Comparison of ENCODE assay signal across 8 mouse cellular contexts in genomic region chr14:34401135-34401534, GRCm38 (mm10). TPM values are rescaled to one million over a fixed set of nuclear protein-coding genes. Genes with fewer than 3 reads are reported as not detected.
A peak's percentile ranks its signal among the peaks of the same experiment; 100 is the strongest.
DNase-seq lines count a peak whose midpoint lies in the region; ATAC-seq lines count a peak whose summit lies in the region.

No protein-coding gene starts in this region.

- H3K4me1 ChIP-seq in heart, embryonic 12.5 days (replicated peaks) = peaks cover 9% of the 10 kb centered on the region; the same call in 1 of the 2 replicates
- H3K4me1 ChIP-seq in heart, embryonic 10.5 days = 0 out of 2 replicates have a peak, but pooled peaks cover 5% of the 10 kb centered on the region

- no peak overlapping the region for H3K27ac ChIP-seq in heart, embryonic 12.5 days (ENCODE audit: poor library complexity, severe bottlenecking)
- no peak overlapping the region for H3K27ac ChIP-seq in heart, embryonic 10.5 days

- no peaks in the 10 kb centered on the region for H3K27me3 ChIP-seq in heart, embryonic 12.5 days (replicated peaks)
- no peaks in the 10 kb centered on the region for H3K27me3 ChIP-seq in heart, embryonic 10.5 days (ENCODE audit: insufficient read depth, poor library complexity, severe bottlenecking)

- H3K36me3 ChIP-seq in heart, embryonic 12.5 days = peaks cover 81% of the 10 kb centered on the region
- peaks cover 74% of the 10 kb centered on the region for H3K36me3 ChIP-seq in heart, embryonic 10.5 days

- H3K9me3 ChIP-seq in heart, embryonic 12.5 days (replicated peaks) = no peaks in the 10 kb centered on the region
- H3K9me3 ChIP-seq in heart, embryonic 10.5 days = no peaks in the 10 kb centered on the region

- peak; percentile 78 to 93 for DNase-seq in heart, adult 18-20 months
- peak; percentile 93 for DNase-seq in adipocyte (ENCODE audit: low spot score)
- DNase-seq in cerebellum, postnatal 4 days (ENCODE audit: low spot score in 2 of 2) = peak; percentile 51 to 75
- DNase-seq in heart, embryonic 10.5 days (ENCODE audit: low spot score) = peak; percentile 84
- peak; percentile 41 to 86 for DNase-seq in layer of hippocampus, postnatal 25 days (ENCODE audit: extremely low spot score in 1 of 2, low spot score in 1 of 2)
- DNase-seq in spleen, postnatal 10 days (ENCODE audit: low spot score in 2 of 2) = peak; percentile 43 to 78

- ATAC-seq in heart, embryonic 12.5 days (ENCODE audit: insufficient number of reproducible peaks, low FRiP score) = no peak
- ATAC-seq in megakaryocyte-erythroid progenitor cell, adult 5-6 weeks (replicated peaks; ENCODE audit: low FRiP score, low TSS enrichment, poor library complexity, severe bottlenecking) = peak; percentile 99

- 57% methylated on average over 6 of the region's 6 CpGs for WGBS in heart, embryonic 12.5 days
- WGBS in heart, embryonic 10.5 days = 55% methylated on average over 6 of the region's 6 CpGs

- no peak overlapping the region for H3K9ac ChIP-seq in heart, embryonic 12.5 days

- H3K4me2 ChIP-seq in heart, embryonic 12.5 days = no peak overlapping the region

- no peak overlapping the region for H3K4me3 ChIP-seq in heart, embryonic 12.5 days
- H3K4me3 ChIP-seq in heart, embryonic 10.5 days = no peak overlapping the region

RNA-seq across cellular contexts. Expression of gene Mmrn2, which starts 25.9 kb away (rescaled TPM):
- total RNA-seq in heart, adult 18-20 months (2021) = 10 to 100 TPM; 30.1 to 30.7 TPM
- polyA plus RNA-seq in heart, embryonic 12.5 days (2016; fragmentation: Nextera tagmentation; extraction: Ambion mirVana) = 31.3 and 32.0 TPM in 2 replicates
- 13.9 and 23.7 TPM in 2 replicates for polyA plus RNA-seq in heart, embryonic 10.5 days (2016; fragmentation: Nextera tagmentation; extraction: Ambion mirVana)
- 1 to 10 TPM; 3.5 to 3.9 TPM for total RNA-seq in layer of hippocampus, postnatal 25 days (2021)
- not detected in 2 replicates for total RNA-seq in megakaryocyte-erythroid progenitor cell, adult 5-6 weeks (2014; fragmentation: Nextera tagmentation)
- not detected in 2 replicates for total RNA-seq in megakaryocyte-erythroid progenitor cell, adult 5-6 weeks (2017)

RNA-seq across cellular contexts. Expression of gene Sncg, which starts 26.5 kb away (rescaled TPM):
- 10 to 100 TPM; 11.6 to 12.6 TPM for total RNA-seq in heart, adult 18-20 months (2021)
- polyA plus RNA-seq in heart, embryonic 12.5 days (2016; fragmentation: Nextera tagmentation; extraction: Ambion mirVana) = 1.9 and 2.3 TPM in 2 replicates
- 2.3 and 4.6 TPM in 2 replicates for polyA plus RNA-seq in heart, embryonic 10.5 days (2016; fragmentation: Nextera tagmentation; extraction: Ambion mirVana)
- 1 to 10 TPM; 4.6 to 6.3 TPM for total RNA-seq in layer of hippocampus, postnatal 25 days (2021)
- not detected in 2 replicates for total RNA-seq in megakaryocyte-erythroid progenitor cell, adult 5-6 weeks (2014; fragmentation: Nextera tagmentation)
- not detected in 2 replicates for total RNA-seq in megakaryocyte-erythroid progenitor cell, adult 5-6 weeks (2017)

RNA-seq across cellular contexts. Expression of gene Fam25c, which starts 45.9 kb away (rescaled TPM):
- not detected for total RNA-seq in heart, adult 18-20 months (2021)
- not detected in 2 replicates for polyA plus RNA-seq in heart, embryonic 12.5 days (2016; fragmentation: Nextera tagmentation; extraction: Ambion mirVana)
- polyA plus RNA-seq in heart, embryonic 10.5 days (2016; fragmentation: Nextera tagmentation; extraction: Ambion mirVana) = not detected in 2 replicates
- total RNA-seq in layer of hippocampus, postnatal 25 days (2021) = not detected
- total RNA-seq in megakaryocyte-erythroid progenitor cell, adult 5-6 weeks (2014; fragmentation: Nextera tagmentation) = not detected in 2 replicates
- total RNA-seq in megakaryocyte-erythroid progenitor cell, adult 5-6 weeks (2017) = not detected in 2 replicates

Comparison
In these comparisons a context has a peak if more than half of its experiments do, and no peak if none do; other contexts are left out.
1. RNA of gene Mmrn2, which starts 25.9 kb away (total RNA-seq): 30.1 to 30.7 TPM in heart, adult 18-20 months; 3.5 to 3.9 TPM in layer of hippocampus, postnatal 25 days and not detected in megakaryocyte-erythroid progenitor cell, adult 5-6 weeks; every median in the first group is over 4 times any median in the second.
2. RNA of gene Sncg, which starts 26.5 kb away (total RNA-seq): 11.6 to 12.6 TPM in heart, adult 18-20 months and 4.6 to 6.3 TPM in layer of hippocampus, postnatal 25 days; not detected in megakaryocyte-erythroid progenitor cell, adult 5-6 weeks; every median in the first group is over 4 times any median in the second.
3. Peak in every context shown above with its lines, with median percentiles within 50 percentile points of each other: DNase-seq.